Mouse (Mus musculus) gastrocnemius, postnatal 10 days (tissue): ENCODE results near the gene Mob1a. TPM values are rescaled to one million over a fixed set of nuclear protein-coding genes. Genes with fewer than 3 reads are reported as not detected.

Source experiments
- DNase-seq: peaks from one replicate; pipeline ENCODE4 v3.0.0; 2021; ENCODE audit warnings: mixed read lengths
- total RNA-seq, 2 experiments: library from RNA; stranded (reverse); gene quantifications; 2 replicates each; pipeline ENCODE4 v1.2.3; 2021

Gene Mob1a
- total RNA-seq, 2 experiments from 2014 or later, result 19.7 to 26.0 TPM

DNA sequence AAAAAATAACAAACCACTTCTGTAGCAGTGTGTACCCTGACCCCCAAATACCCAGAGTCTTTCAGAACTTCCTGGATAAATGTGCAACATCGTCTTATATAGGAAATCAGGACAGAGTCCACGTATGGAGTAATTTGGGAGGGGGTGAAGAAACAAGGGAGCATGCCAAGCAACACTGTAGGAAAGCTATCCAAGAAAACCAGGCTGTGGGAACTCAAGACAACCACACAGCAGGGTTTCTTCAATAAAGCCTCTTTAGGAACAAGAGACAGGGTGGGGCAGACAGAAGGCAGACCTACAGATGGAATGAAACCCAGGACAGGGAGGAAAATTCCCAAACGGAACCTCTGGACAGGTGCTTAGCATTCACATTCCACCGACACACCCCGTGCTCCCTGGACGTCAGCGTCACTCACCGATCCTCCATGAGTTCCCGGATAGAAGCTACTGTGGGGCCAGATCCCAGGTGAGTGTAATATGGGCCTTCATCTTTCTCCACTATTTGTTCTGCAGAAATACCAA is 59.8 kb downstream of the Mob1a start:
- DNase-seq, result no peak

DNA sequence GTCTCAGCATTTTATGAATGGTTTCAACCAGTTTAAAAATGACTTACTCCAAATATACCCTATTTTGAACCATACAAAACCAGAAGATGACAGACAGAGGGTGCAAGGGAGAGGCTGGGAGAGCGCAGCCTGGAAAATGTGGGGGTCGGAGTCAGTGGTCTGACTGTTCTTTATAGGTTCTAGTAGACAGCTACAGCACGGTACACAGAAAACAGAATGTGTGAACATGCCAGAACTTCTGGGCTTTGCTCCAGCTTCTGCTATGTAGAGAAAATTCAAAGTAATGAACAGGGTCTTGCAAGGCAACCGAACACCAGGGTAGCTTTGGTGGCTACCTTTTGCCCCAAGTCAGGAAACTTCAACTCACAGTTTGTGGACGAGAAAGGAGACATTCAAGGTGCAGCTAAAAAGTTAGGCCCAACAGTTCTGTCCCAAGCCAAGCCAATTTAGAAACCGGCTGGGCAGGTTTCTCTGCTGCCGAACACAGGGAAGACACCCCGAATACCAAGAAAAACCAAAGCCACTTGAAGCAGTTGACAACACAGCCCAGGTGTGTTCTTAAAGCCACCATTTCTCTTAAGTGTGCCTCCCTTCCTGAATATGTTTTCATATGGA is 66.5 kb downstream of the Mob1a start:
- DNase-seq, result no peak

Other genes with a start within 250 kb of the Mob1a start
- 1 to 10 TPM; 5.5 to 8.5 TPM for gene Pcgf1, start 248.1 kb upstream of the Mob1a start, total RNA-seq
- gene Lbx2, start 239.6 kb upstream of the Mob1a start, total RNA-seq, result 1 to 10 TPM in 1 of 2 experiments, under 1 TPM in 1; 0.33 to 1.3 TPM
- gene Ccdc142, start 224.4 kb upstream of the Mob1a start, total RNA-seq, result 1 to 10 TPM in 1 of 2 experiments, under 1 TPM in 1; 0.19 to 1.2 TPM
- gene Gm42688, start 224.4 kb upstream of the Mob1a start, total RNA-seq, result 1 to 10 TPM; 1.4 to 2.3 TPM
- 100 to 1,000 TPM; 101 to 114 TPM for gene Mrpl53, start 217.0 kb upstream of the Mob1a start, total RNA-seq
- gene Mogs, start 210.5 kb upstream of the Mob1a start, total RNA-seq, result 10 to 100 TPM; 11.0 to 15.7 TPM
- gene Wbp1, start 204.5 kb upstream of the Mob1a start, total RNA-seq, result 10 to 100 TPM; 48.0 to 52.3 TPM
- 10 to 100 TPM; 13.1 to 15.2 TPM for gene Ino80b, start 200.6 kb upstream of the Mob1a start, total RNA-seq
- gene Rtkn, start 190.6 kb upstream of the Mob1a start, total RNA-seq, result 10 to 100 TPM; 22.3 to 24.5 TPM
- gene Wdr54, start 169.6 kb upstream of the Mob1a start, total RNA-seq, result 1 to 10 TPM in 1 of 2 experiments, under 1 TPM in 1; 0.43 to 1.4 TPM
- under 1 TPM in 1 of 2 experiments, not detected in 1; 0.23 TPM for gene 1700003E16Rik, start 169.6 kb upstream of the Mob1a start, total RNA-seq
- 100 to 1,000 TPM; 126 to 132 TPM for gene Dctn1, start 160.1 kb upstream of the Mob1a start, total RNA-seq
- gene Slc4a5, start 106.2 kb upstream of the Mob1a start, total RNA-seq, result under 1 TPM in 1 of 2 experiments, not detected in 1; 0.05 TPM
- 1 to 10 TPM; 5.0 to 8.0 TPM for gene Mthfd2, start 108 bp upstream of the Mob1a start, total RNA-seq
- gene Bola3, start 23.1 kb downstream of the Mob1a start, total RNA-seq, result 100 to 1,000 TPM; 175 to 186 TPM
- 10 to 100 TPM; 41.5 to 47.0 TPM for gene Tet3, start 133.1 kb downstream of the Mob1a start, total RNA-seq
- 10 to 100 TPM; 22.3 to 29.4 TPM for gene Dguok, start 181.0 kb downstream of the Mob1a start, total RNA-seq
- gene Actg2, start 210.2 kb downstream of the Mob1a start, total RNA-seq, result 1 to 10 TPM; 3.6 to 5.3 TPM
- gene Stambp, start 246.7 kb downstream of the Mob1a start, total RNA-seq, result 10 to 100 TPM in 1 of 2 experiments, 1 to 10 TPM in 1; 9.8 to 10.7 TPM